Mouse (Mus musculus): ENCODE results near the gene Nhlrc3. TPM values are rescaled to one million over a fixed set of nuclear protein-coding genes. Genes with fewer than 3 reads are reported as not detected.

Gene Nhlrc3
- 1.6 TPM in 1 of 2 replicates, not detected in the other for polyA plus RNA-seq (2012; ENCODE audit: insufficient read depth, low replicate concordance)

DNA sequence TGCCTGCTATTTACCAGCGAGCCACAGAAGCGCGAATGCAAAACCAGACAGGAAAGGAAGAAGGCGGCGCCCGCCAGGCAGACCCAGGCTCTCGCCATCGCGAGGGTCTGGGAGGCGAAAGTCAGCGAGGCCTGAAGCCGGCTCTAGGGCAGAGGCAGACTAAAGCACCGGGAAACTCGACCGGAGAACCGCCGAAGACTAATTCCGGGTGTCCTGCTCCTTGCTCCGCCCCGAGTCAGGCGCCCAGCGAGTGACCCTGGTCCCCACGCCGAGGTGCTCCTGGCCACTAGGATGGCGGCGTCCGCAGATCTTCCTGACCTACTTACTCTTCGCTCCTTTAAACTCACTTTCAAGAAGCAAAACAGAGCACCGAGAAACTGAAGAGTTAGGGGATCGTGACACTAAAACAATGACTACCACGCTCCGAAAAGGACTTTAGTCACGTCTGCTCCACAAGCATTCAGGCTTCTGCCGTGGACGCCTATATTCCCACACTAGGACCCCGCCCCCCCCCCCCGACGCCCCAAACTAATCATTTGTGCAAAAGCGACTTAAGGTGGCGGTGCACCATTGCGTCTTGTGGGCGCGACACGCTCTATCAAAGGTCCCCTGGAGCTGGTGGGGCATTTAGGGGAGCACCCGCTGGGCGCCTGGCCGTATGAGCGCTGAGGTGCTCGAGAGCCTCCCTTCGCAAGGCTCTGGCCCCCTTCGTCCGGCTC, at the start of gene Nhlrc3, which contains the start of gene Proser1:
Nhlrc3 (minus strand) TSS at position 287 of the 719 bp plus-strand sequence.
Proser1 (plus strand) TSS at position 621 of the 719 bp plus-strand sequence.
- no peak for TF ChIP-seq GATA1 (IDR thresholded peaks at IDR 0.05; ENCODE audit: borderline replicate concordance, low read length)
- TF ChIP-seq FLI1 (IDR thresholded peaks at IDR 0.05; ENCODE audit: low read length) = no peak
- Histone ChIP-seq H3K36me3 (replicated peaks; ENCODE audit: low read length) (peaks cover 50% of the 10 kb centered on the region), H3K9me3 (no peaks in the 10 kb centered on the region), H3K4me3 (replicated peaks) (peak within 1 kb of the TSS; percentile 94), H3K4me1 (peaks cover 50% of the 10 kb centered on the region), H3K27me3 (replicated peaks) (no peaks in the 10 kb centered on the region)

DNA sequence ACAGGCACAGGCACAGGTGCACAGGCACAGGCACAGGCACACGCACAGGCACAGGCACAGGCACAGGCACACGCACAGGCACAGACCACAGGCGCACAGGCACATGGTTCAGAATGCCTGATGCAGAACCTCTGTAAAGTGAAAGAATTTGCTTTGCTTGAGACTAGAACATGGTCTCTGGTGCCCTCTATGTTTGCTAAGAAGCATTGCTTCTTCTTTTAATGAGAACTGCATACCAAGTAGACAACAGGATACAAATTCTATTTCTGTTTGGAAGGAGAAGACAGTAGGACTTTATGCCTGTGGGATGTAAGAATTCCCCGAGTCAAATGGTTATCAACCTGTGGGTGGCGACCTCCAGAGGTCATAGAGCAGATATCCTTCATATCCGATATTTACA, 39.3 kb upstream of the Nhlrc3 start:
- H3K9me3 ChIP-seq = no peaks in the 10 kb centered on the region
- H3K4me1 ChIP-seq = no peaks in the 10 kb centered on the region
- H3K36me3 ChIP-seq (replicated peaks; ENCODE audit: low read length) = no peaks in the 10 kb centered on the region
- H3K27me3 ChIP-seq (replicated peaks) = peaks cover 4% of the 10 kb centered on the region
- no peak for TF ChIP-seq FLI1 (IDR thresholded peaks at IDR 0.05; ENCODE audit: low read length)
- no peak for TF ChIP-seq GATA1 (IDR thresholded peaks at IDR 0.05; ENCODE audit: borderline replicate concordance, low read length)
- no peak overlapping the region for H3K4me3 ChIP-seq (replicated peaks)

DNA sequence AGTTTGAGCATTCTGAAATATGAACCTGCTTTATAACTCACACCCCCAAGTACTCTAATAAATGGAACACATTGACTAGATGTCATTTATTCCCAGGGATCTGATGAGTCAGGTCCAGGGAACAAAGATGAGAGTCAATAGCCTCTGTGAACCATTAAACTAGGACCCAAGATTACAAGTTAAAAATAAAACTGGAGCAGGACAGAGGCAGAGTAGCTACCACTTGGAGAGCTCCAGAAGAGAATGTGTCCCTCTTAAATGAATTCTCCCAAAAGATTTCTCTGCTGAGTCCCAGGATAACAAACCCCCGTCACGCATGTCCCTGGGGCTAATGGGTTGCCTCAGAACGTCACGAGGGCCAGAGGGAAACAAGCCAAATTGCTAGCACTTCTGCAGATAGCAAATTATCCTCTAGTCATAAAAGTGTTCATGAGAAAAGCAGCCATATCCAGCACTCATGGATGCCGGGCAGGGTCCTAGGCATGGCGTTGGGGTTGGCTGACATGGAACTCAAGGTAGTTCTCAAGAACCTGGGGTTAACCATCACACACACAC, 35.3 kb upstream of the Nhlrc3 start:
- Histone ChIP-seq H3K4me1 (no peaks in the 10 kb centered on the region), H3K4me3 (replicated peaks) (no peak overlapping the region), H3K9me3 (no peaks in the 10 kb centered on the region), H3K27me3 (replicated peaks) (peaks cover 9% of the 10 kb centered on the region), H3K36me3 (replicated peaks; ENCODE audit: low read length) (no peaks in the 10 kb centered on the region)
- no peak for TF ChIP-seq GATA1 (IDR thresholded peaks at IDR 0.05; ENCODE audit: borderline replicate concordance, low read length)
- no peak for TF ChIP-seq FLI1 (IDR thresholded peaks at IDR 0.05; ENCODE audit: low read length)

DNA sequence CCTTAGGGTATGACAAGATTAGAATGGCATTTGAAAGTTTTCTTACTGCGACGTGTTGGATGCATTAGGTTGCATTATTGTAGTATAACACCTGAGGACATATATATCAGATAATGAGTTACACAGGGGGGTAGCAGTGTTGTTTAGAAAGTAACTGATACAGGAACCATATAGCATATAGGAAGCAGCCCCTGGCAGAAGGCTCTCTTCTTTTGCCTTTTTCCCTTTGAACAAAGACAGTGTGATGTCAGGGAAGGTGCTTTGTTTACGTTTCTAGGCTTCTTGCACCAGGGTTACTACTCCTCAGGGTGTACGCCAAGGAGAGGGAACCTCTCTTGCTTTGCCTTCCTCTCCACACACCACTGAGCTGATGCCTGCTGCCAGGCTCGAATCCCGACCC, 25.2 kb upstream of the Nhlrc3 start, which contains the start of gene Stoml3:
Stoml3 (plus strand) TSS at position 301 of the 400 bp plus-strand sequence.
- TF ChIP-seq GATA1 (IDR thresholded peaks at IDR 0.05; ENCODE audit: borderline replicate concordance, low read length) = no peak
- no peak for TF ChIP-seq FLI1 (IDR thresholded peaks at IDR 0.05; ENCODE audit: low read length)
- Histone ChIP-seq H3K27me3 (replicated peaks) (peaks cover 5% of the 10 kb centered on the region), H3K9me3 (no peaks in the 10 kb centered on the region), H3K4me1 (peaks cover 18% of the 10 kb centered on the region), H3K36me3 (replicated peaks; ENCODE audit: low read length) (peaks cover 2% of the 10 kb centered on the region), H3K4me3 (replicated peaks) (no peak within 1 kb of the TSS)

DNA sequence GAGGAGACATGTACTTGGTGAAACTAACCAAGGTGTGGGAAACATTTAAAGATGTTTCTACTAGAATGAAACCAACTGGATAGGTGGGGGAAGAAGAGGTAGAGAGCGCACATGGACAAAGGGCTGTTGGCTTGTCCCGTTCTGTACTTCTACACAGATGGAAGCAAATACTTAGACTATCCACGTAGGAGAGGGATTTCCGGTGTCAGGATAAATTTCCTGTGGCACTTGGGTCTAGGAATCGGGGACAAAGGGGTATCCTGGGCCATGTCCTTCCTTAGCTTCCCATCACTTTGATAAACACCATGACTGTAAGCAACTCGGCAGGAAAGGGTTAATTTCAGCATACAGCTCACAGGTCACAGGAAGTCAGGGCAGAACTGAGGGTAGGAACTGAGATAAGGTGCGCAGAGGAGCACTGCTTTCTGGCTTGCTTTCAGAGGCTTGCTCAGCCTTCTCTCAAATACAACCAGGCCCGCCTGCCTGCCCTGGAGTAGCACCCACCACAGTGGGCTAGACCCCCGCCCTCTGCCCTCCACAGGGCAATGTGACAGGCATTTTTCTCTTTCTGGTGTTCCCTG, 24.0 kb upstream of the Nhlrc3 start:
- Histone ChIP-seq H3K4me1 (peaks cover 19% of the 10 kb centered on the region), H3K4me3 (replicated peaks) (peak overlapping the region; percentile 5), H3K9me3 (no peaks in the 10 kb centered on the region), H3K27me3 (replicated peaks) (peaks cover 1% of the 10 kb centered on the region), H3K36me3 (replicated peaks; ENCODE audit: low read length) (peaks cover 9% of the 10 kb centered on the region)
- TF ChIP-seq GATA1 (IDR thresholded peaks at IDR 0.05; ENCODE audit: borderline replicate concordance, low read length) = no peak
- TF ChIP-seq FLI1 (IDR thresholded peaks at IDR 0.05; ENCODE audit: low read length) = no peak

DNA sequence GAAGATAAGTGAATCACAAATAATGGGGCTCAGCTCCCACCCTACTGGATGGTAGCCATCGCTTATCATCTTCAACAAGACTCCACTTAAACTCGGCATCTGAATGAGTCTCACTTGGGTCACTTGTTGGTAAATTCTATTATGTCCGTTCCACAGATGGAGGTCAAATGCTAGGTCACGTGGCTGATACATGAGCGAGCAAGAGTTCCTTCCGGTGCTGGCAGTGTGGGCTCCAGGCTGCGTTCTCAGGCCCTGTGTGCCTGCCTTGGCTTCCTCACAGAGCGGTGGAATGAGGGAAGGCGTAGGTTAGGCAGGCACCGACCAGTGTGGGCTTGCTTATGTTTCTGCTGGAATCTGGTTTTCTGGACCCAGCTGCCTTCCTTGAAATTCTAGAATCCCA, 23.4 kb upstream of the Nhlrc3 start:
- Histone ChIP-seq H3K4me1 (peaks cover 19% of the 10 kb centered on the region), H3K27me3 (replicated peaks) (peaks cover 1% of the 10 kb centered on the region), H3K9me3 (no peaks in the 10 kb centered on the region), H3K4me3 (replicated peaks) (no peak overlapping the region), H3K36me3 (replicated peaks; ENCODE audit: low read length) (peaks cover 14% of the 10 kb centered on the region)
- TF ChIP-seq FLI1 (IDR thresholded peaks at IDR 0.05; ENCODE audit: low read length) (no peak), GATA1 (IDR thresholded peaks at IDR 0.05; ENCODE audit: borderline replicate concordance, low read length) (no peak)

DNA sequence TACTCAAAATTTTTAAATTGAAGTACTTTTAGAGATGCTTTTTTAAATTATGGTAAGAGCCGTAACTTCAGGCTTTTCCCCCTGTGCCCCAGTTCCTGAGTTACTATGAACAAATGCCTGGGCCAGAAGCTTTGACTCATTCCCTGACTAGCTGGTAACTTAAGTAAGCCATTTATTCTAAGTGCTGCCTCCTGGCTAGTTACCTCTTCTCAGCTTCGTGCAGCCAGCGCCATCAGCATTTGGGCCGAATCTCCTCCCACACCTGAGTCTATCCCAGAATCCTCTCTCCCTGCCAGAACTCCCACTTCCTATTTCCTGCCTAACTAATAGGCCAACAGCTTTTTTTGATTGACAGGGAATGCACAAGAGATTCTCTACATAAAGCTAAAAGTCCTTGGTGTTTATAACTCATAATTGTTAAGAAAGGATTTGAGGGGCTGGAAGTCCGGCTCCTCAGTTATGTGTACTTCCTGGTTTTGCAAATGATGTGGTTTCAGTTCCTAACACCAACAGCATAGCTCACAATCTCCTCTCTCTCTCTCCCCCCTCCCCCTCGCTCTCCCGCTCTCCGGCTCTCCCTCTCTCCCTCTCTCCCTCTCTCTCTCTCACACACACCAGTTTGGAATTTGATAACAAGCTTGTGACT, 20.4 kb upstream of the Nhlrc3 start:
- H3K27me3 ChIP-seq (replicated peaks) = peaks cover 1% of the 10 kb centered on the region
- H3K36me3 ChIP-seq (replicated peaks; ENCODE audit: low read length) = peaks cover 45% of the 10 kb centered on the region
- no peak overlapping the region for H3K4me3 ChIP-seq (replicated peaks)
- H3K9me3 ChIP-seq = no peaks in the 10 kb centered on the region
- H3K4me1 ChIP-seq = peaks cover 19% of the 10 kb centered on the region
- TF ChIP-seq FLI1 (IDR thresholded peaks at IDR 0.05; ENCODE audit: low read length) = no peak
- TF ChIP-seq GATA1 (IDR thresholded peaks at IDR 0.05; ENCODE audit: borderline replicate concordance, low read length) = no peak

DNA sequence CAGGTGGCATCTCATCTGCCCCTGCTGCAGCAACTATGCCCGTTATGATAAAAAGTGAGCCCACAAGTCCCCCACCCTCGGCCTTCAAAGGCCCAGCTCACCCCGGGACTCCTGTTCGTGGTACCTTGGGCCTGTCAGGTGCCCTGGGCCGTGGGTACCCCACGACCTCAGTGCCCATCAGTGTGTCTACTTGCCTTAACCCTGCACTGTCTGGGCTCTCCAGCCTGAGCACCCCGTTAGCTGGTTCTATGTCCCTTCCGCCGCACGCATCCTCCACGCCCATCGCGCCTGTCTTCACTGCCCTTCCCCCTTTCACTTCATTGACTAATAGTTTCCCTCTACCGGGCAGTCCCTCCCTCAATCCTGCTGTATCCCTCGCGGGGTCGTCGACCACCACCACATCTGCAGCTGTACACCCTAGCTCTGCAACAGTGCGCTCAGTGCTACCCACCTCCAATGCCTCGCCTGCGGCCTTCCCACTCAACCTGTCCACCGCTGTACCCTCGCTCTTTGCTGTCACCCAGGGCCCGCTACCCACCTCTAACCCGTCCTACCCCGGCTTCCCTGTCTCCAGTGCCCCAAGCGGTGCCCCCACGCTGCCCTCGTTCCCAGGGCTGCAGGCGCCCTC, 15.4 kb upstream of the Nhlrc3 start:
- Histone ChIP-seq H3K4me1 (peaks cover 2% of the 10 kb centered on the region; the same call in 1 of the 2 replicates), H3K9me3 (no peaks in the 10 kb centered on the region), H3K36me3 (replicated peaks; ENCODE audit: low read length) (peaks cover 93% of the 10 kb centered on the region), H3K4me3 (replicated peaks) (no peak overlapping the region), H3K27me3 (replicated peaks) (no peaks in the 10 kb centered on the region)
- TF ChIP-seq FLI1 (IDR thresholded peaks at IDR 0.05; ENCODE audit: low read length) = no peak
- TF ChIP-seq GATA1 (IDR thresholded peaks at IDR 0.05; ENCODE audit: borderline replicate concordance, low read length) = no peak

DNA sequence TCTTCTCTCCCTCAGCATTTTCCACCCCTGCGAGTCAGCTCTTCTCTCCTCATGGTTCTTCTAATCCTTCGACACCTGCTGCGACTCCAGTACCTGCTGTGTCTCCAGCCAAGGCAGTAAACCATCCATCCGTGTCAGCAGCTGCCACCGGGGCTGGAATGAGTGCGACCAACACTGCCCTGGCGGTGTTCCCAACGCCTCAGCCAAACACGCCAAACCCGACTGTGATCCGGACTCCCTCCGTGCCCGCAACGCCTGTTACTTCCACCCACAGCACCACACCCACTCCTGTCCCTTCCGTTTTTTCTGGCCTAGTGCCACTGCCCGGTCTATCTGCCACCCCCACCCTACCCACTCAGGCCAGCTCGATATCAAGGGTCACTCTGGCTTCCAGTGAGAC, 14.3 kb upstream of the Nhlrc3 start:
- TF ChIP-seq GATA1 (IDR thresholded peaks at IDR 0.05; ENCODE audit: borderline replicate concordance, low read length) = no peak
- TF ChIP-seq FLI1 (IDR thresholded peaks at IDR 0.05; ENCODE audit: low read length) = no peak
- no peaks in the 10 kb centered on the region for H3K9me3 ChIP-seq
- peaks cover 98% of the 10 kb centered on the region for H3K36me3 ChIP-seq (replicated peaks; ENCODE audit: low read length)
- H3K4me1 ChIP-seq = no peaks in the 10 kb centered on the region
- H3K27me3 ChIP-seq (replicated peaks) = no peaks in the 10 kb centered on the region
- no peak overlapping the region for H3K4me3 ChIP-seq (replicated peaks)

Measured in megakaryocyte, embryonic 14.5 days (primary cell).